Mouse (Mus musculus): ENCODE data around the gene Arid3a.

DNA sequence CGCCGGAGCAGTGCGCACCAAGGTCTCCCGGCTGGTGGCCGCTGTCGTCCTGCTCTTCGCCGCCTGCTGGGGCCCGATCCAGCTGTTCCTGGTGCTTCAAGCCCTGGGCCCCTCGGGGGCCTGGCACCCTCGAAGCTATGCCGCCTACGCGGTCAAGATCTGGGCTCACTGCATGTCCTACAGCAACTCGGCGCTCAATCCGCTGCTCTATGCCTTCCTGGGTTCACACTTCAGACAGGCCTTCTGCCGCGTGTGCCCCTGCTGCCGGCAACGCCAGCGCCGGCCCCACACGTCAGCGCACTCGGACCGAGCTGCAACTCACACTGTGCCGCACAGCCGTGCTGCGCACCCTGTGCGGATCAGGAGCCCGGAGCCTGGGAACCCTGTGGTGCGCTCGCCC lies 5.3 kb upstream of the Arid3a start:
- TF ChIP-seq HCFC1 (IDR thresholded peaks at IDR 0.05; ENCODE audit: borderline replicate concordance, insufficient read depth, low read length), result no peak
- TF ChIP-seq ZC3H11A (IDR thresholded peaks at IDR 0.05; ENCODE audit: borderline replicate concordance, low read depth, low read length), result no peak
- no peak for TF ChIP-seq CHD2 (IDR thresholded peaks at IDR 0.05; ENCODE audit: low read depth, low read length)
